Mouse (Mus musculus): ENCODE data around the gene Ttc33. TPM values are rescaled to one million over a fixed set of nuclear protein-coding genes. Genes with fewer than 3 reads are reported as not detected.
A peak's percentile ranks its signal among the peaks of the same experiment; 100 is the strongest.

The Ttc33 gene
- total and polyA plus RNA-seq, 2 experiments from 2014 or later: 21.3 to 39.3 TPM

- TF ChIP-seq CTCF (IDR thresholded peaks at IDR 0.05; ENCODE audit: low read depth): no peak
- Histone ChIP-seq H3K4me1 (ENCODE audit: insufficient read depth, low read length) (no peaks in the 10 kb centered on the region), H3K36me3 (ENCODE audit: insufficient read depth, low read length) (no peaks in the 10 kb centered on the region), H3K27ac (no peak overlapping the region), H3K9ac (replicated peaks; ENCODE audit: low read length) (no peak overlapping the region), H3K9me3 (ENCODE audit: low read length) (no peaks in the 10 kb centered on the region), H3K27me3 (ENCODE audit: insufficient read depth, low read length) (no peaks in the 10 kb centered on the region), H3K4me2 (ENCODE audit: low read depth, low read length) (no peak overlapping the region), H3K4me3 (ENCODE audit: low read length) (no peak overlapping the region)
- DNase-seq (ENCODE audit: low spot score) (no peak), ATAC-seq (no peak)
- WGBS: 87% methylated on average over 16 of the region's 16 CpGs
These were observed 49.3 kb downstream of the Ttc33 start for GRCm38 (mm10) chr15:5234659-5235058.

DNA sequence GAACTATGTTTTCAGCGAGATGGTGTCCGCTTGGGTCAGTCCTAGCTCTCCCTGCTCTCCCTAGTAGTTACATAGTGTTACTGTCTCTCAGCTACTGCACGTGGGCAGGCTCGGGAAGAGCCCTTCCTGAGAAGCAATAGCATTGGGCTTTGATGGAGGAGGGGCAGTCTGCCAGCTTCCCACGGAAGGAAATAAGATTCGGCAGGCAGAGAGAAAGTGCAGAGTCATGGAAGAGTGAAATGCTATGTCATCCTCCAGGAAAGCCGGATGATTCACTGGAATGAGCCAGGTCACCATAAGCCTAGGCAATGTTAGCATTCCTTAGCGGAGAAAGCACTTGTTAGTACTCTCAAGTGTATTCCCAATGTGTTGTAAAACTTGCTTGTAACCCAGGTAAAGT is 50.2 kb downstream of the Ttc33 start:
- Histone ChIP-seq H3K4me1 (ENCODE audit: insufficient read depth, low read length) (no peaks in the 10 kb centered on the region), H3K4me2 (ENCODE audit: low read depth, low read length) (no peak overlapping the region), H3K9ac (replicated peaks; ENCODE audit: low read length) (no peak overlapping the region), H3K4me3 (ENCODE audit: low read length) (no peak overlapping the region), H3K9me3 (ENCODE audit: low read length) (no peaks in the 10 kb centered on the region), H3K27me3 (ENCODE audit: insufficient read depth, low read length) (no peaks in the 10 kb centered on the region), H3K36me3 (ENCODE audit: insufficient read depth, low read length) (no peaks in the 10 kb centered on the region), H3K27ac (no peak overlapping the region)
- DNase-seq (ENCODE audit: low spot score): peak; percentile 33
- no peak for TF ChIP-seq CTCF (IDR thresholded peaks at IDR 0.05; ENCODE audit: low read depth)
- peak; percentile 38; the same call in 1 of the 2 replicates for ATAC-seq
- WGBS: 38% methylated on average over 8 of the region's 8 CpGs

- ATAC-seq: peak; percentile 85
- Histone ChIP-seq H3K9me3 (ENCODE audit: low read length) (no peaks in the 10 kb centered on the region), H3K27ac (no peak overlapping the region), H3K27me3 (ENCODE audit: insufficient read depth, low read length) (no peaks in the 10 kb centered on the region), H3K4me2 (ENCODE audit: low read depth, low read length) (no peak overlapping the region), H3K4me3 (ENCODE audit: low read length) (no peak overlapping the region), H3K9ac (replicated peaks; ENCODE audit: low read length) (no peak overlapping the region), H3K36me3 (ENCODE audit: insufficient read depth, low read length) (no peaks in the 10 kb centered on the region), H3K4me1 (ENCODE audit: insufficient read depth, low read length) (no peaks in the 10 kb centered on the region)
- 16% methylated on average over 6 of the region's 6 CpGs for WGBS
- TF ChIP-seq CTCF (IDR thresholded peaks at IDR 0.05; ENCODE audit: low read depth): peak; percentile 97
- peak; percentile 89 for DNase-seq (ENCODE audit: low spot score)
These were observed 51.2 kb downstream of the Ttc33 start for GRCm38 (mm10) chr15:5236538-5236937.

GRCm38 (mm10) chr15:5237012-5237660 is 51.8 kb downstream of the Ttc33 start:
- no peaks in the 10 kb centered on the region; the same call in 1 of the 2 replicates for H3K4me1 ChIP-seq (ENCODE audit: insufficient read depth, low read length)
- 51% methylated on average over 7 of the region's 7 CpGs for WGBS

DNA sequence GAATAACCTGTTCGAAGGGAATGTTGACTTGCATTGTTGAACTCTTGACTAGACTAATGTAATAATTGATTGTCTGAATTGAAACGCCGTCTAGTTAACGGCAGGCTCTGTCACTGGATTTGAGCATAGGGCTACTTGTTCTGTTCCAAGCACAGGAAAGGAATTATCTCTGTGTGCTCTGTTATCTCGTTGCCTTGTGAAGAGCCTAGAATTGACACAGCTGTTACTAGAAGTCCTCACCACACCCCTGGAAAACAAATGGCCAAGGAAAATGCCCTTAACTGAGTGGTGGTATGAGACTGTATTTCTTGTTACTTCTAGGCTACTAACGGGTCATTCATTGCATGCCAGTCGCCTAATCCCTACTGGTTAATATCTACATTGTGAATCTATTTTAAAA is 52.7 kb downstream of the Ttc33 start:
- Histone ChIP-seq H3K4me2 (ENCODE audit: low read depth, low read length) (no peak overlapping the region), H3K9me3 (ENCODE audit: low read length) (no peaks in the 10 kb centered on the region), H3K36me3 (ENCODE audit: insufficient read depth, low read length) (no peaks in the 10 kb centered on the region), H3K4me1 (ENCODE audit: insufficient read depth, low read length) (peaks cover 7% of the 10 kb centered on the region; the same call in 1 of the 2 replicates), H3K9ac (replicated peaks; ENCODE audit: low read length) (no peak overlapping the region), H3K27ac (no peak overlapping the region), H3K4me3 (ENCODE audit: low read length) (no peak overlapping the region), H3K27me3 (ENCODE audit: insufficient read depth, low read length) (peaks cover 6% of the 10 kb centered on the region; the same call in 1 of the 2 replicates)
- TF ChIP-seq CTCF (IDR thresholded peaks at IDR 0.05; ENCODE audit: low read depth): no peak
- 88% methylated on average over 7 of the region's 7 CpGs for WGBS
- ATAC-seq (no peak), DNase-seq (ENCODE audit: low spot score) (no peak)

More at GRCm38 (mm10) chr15:5237012-5237660, 51.8 kb downstream of the Ttc33 start:
- Histone ChIP-seq H3K4me2 (ENCODE audit: low read depth, low read length) (no peak overlapping the region), H3K27me3 (ENCODE audit: insufficient read depth, low read length) (no peaks in the 10 kb centered on the region), H3K27ac (no peak overlapping the region), H3K9me3 (ENCODE audit: low read length) (no peaks in the 10 kb centered on the region), H3K4me3 (ENCODE audit: low read length) (no peak overlapping the region), H3K9ac (replicated peaks; ENCODE audit: low read length) (no peak overlapping the region), H3K36me3 (ENCODE audit: insufficient read depth, low read length) (no peaks in the 10 kb centered on the region)
- ATAC-seq: no peak
- DNase-seq (ENCODE audit: low spot score): no peak
- TF ChIP-seq CTCF (IDR thresholded peaks at IDR 0.05; ENCODE audit: low read depth): no peak

DNA sequence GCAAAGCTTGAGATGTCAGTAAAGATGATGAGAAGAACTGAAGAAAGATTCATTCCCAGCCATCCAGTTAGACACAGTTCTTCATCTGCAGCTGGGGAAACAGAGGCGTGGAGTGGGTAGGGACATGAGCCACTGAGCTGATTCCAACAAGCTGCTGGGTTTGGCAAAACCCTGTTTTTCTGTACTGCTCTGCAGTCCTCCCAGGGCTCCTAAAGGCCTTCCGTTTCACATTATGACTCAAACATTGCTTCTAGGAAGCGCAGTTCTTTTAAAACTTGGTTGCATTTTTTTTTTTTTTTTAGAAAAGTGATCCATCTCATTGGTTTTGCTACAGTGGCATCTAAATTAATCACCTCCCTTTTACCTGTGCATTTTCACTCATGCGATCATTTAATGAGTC is 53.2 kb downstream of the Ttc33 start:
- peaks cover 9% of the 10 kb centered on the region; the same call in 1 of the 2 replicates for H3K4me1 ChIP-seq (ENCODE audit: insufficient read depth, low read length)
- TF ChIP-seq CTCF (IDR thresholded peaks at IDR 0.05; ENCODE audit: low read depth): no peak
- DNase-seq (ENCODE audit: low spot score): no peak
- ATAC-seq: no peak
- H3K4me3 ChIP-seq (ENCODE audit: low read length): no peak overlapping the region
- peaks cover 6% of the 10 kb centered on the region; the same call in 1 of the 2 replicates for H3K27me3 ChIP-seq (ENCODE audit: insufficient read depth, low read length)
- H3K9me3 ChIP-seq (ENCODE audit: low read length): no peaks in the 10 kb centered on the region
- H3K36me3 ChIP-seq (ENCODE audit: insufficient read depth, low read length): no peaks in the 10 kb centered on the region
- WGBS: 91% methylated on average over 4 of the region's 4 CpGs
- no peak overlapping the region for H3K9ac ChIP-seq (replicated peaks; ENCODE audit: low read length)
- no peak overlapping the region for H3K27ac ChIP-seq
- H3K4me2 ChIP-seq (ENCODE audit: low read depth, low read length): no peak overlapping the region

GRCm38 (mm10) chr15:5239361-5239760 is 54.0 kb downstream of the Ttc33 start:
- WGBS: 72% methylated on average over 4 of the region's 4 CpGs
- H3K36me3 ChIP-seq (ENCODE audit: insufficient read depth, low read length): no peaks in the 10 kb centered on the region
- TF ChIP-seq CTCF (IDR thresholded peaks at IDR 0.05; ENCODE audit: low read depth): no peak
- no peak overlapping the region for H3K9ac ChIP-seq (replicated peaks; ENCODE audit: low read length)
- no peak overlapping the region for H3K4me2 ChIP-seq (ENCODE audit: low read depth, low read length)
- peaks cover 13% of the 10 kb centered on the region; the same call in 1 of the 2 replicates for H3K4me1 ChIP-seq (ENCODE audit: insufficient read depth, low read length)
- ATAC-seq (no peak), DNase-seq (ENCODE audit: low spot score) (no peak)
- no peak overlapping the region for H3K4me3 ChIP-seq (ENCODE audit: low read length)
- H3K9me3 ChIP-seq (ENCODE audit: low read length): no peaks in the 10 kb centered on the region
- H3K27ac ChIP-seq: no peak overlapping the region
- peaks cover 6% of the 10 kb centered on the region; the same call in 1 of the 2 replicates for H3K27me3 ChIP-seq (ENCODE audit: insufficient read depth, low read length)
